Mouse (Mus musculus): Measurements from ENCODE around the gene R3hdm2. TPM values are rescaled to one million over a fixed set of nuclear protein-coding genes. Genes with fewer than 3 reads are reported as not detected.

R3hdm2 gene
- polyA plus RNA-seq, 1 experiment from 2014 or later = 29.0 TPM

DNA sequence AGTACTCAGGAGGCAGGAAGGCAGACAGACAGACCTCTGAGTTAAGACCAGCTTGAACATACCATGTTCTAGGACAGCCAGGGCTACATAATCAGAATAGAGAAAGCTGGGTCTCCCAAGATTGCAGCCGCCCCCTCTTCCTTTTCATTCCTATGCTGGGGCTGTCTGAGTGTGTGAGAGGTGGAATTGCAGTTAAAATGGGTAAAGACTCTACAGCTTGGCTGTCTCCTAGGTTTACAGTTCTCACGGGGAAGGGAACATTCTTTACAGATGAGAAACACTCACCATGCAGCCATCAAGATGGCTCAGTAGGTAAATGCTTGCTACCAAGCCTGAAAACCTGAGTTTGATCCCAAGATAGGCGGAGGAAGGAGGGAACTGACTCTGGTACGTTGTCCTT is 119.9 kb downstream of the R3hdm2 start:
- Histone ChIP-seq H3K4me1 (ENCODE audit: insufficient read depth, low read length) (no peaks in the 10 kb centered on the region), H3K4me2 (replicated peaks; ENCODE audit: low read depth, low read length) (no peak overlapping the region), H3K9me3 (ENCODE audit: low read length) (no peaks in the 10 kb centered on the region), H3K27me3 (ENCODE audit: insufficient read depth, low read length) (no peaks in the 10 kb centered on the region), H3K36me3 (ENCODE audit: insufficient read depth, low read length) (peaks cover 32% of the 10 kb centered on the region), H3K27ac (ENCODE audit: low read length) (no peak overlapping the region), H3K4me3 (ENCODE audit: low read length) (no peak overlapping the region), H3K9ac (replicated peaks; ENCODE audit: low read length) (no peak overlapping the region)
- WGBS = 82% methylated on average over 4 of the region's 4 CpGs
- ATAC-seq (ENCODE audit: low FRiP score, low TSS enrichment) = no peak

GRCm38 (mm10) chr10:127500894-127501893 is 121.1 kb downstream of the R3hdm2 start, which contains the start of gene Stac3:
Gene Stac3 (plus strand): TSS chr10:127501686.
- WGBS = 52% methylated on average over 13 of the region's 13 CpGs
- Histone ChIP-seq H3K4me1 (ENCODE audit: insufficient read depth, low read length) (no peaks in the 10 kb centered on the region), H3K27me3 (ENCODE audit: insufficient read depth, low read length) (no peaks in the 10 kb centered on the region), H3K36me3 (ENCODE audit: insufficient read depth, low read length) (peaks cover 23% of the 10 kb centered on the region), H3K4me2 (replicated peaks; ENCODE audit: low read depth, low read length) (no peak within 1 kb of the TSS), H3K9ac (replicated peaks; ENCODE audit: low read length) (no peak within 1 kb of the TSS), H3K27ac (ENCODE audit: low read length) (no peak within 1 kb of the TSS), H3K9me3 (ENCODE audit: low read length) (no peaks in the 10 kb centered on the region), H3K4me3 (ENCODE audit: low read length) (no peak within 1 kb of the TSS)
- ATAC-seq (ENCODE audit: low FRiP score, low TSS enrichment) = no peak

- ATAC-seq (ENCODE audit: low FRiP score, low TSS enrichment) = peak; percentile 3; the same call in 1 of the 2 replicates
- Histone ChIP-seq H3K36me3 (ENCODE audit: insufficient read depth, low read length) (no peaks in the 10 kb centered on the region; the same call in 1 of the 2 replicates), H3K4me2 (replicated peaks; ENCODE audit: low read depth, low read length) (peak overlapping the region; percentile 74), H3K9me3 (ENCODE audit: low read length) (no peaks in the 10 kb centered on the region), H3K9ac (replicated peaks; ENCODE audit: low read length) (no peak overlapping the region), H3K4me3 (ENCODE audit: low read length) (peak overlapping the region; percentile 45; the same call in 1 of the 2 replicates), H3K27ac (ENCODE audit: low read length) (no peak overlapping the region), H3K4me1 (ENCODE audit: insufficient read depth, low read length) (peaks cover 45% of the 10 kb centered on the region), H3K27me3 (ENCODE audit: insufficient read depth, low read length) (peaks cover 52% of the 10 kb centered on the region)
- WGBS = 2% methylated on average over 15 of the region's 15 CpGs
These were observed 128.1 kb downstream of the R3hdm2 start for GRCm38 (mm10) chr10:127508239-127508638.

GRCm38 (mm10) chr10:127509051-127509836 is 129.1 kb downstream of the R3hdm2 start:
- Histone ChIP-seq H3K9ac (replicated peaks; ENCODE audit: low read length) (peak overlapping the region; percentile 51; the same call in 1 of the 2 replicates), H3K4me3 (ENCODE audit: low read length) (peak overlapping the region; percentile 45), H3K27ac (ENCODE audit: low read length) (no peak overlapping the region), H3K4me2 (replicated peaks; ENCODE audit: low read depth, low read length) (peak overlapping the region; percentile 74), H3K4me1 (ENCODE audit: insufficient read depth, low read length) (peaks cover 54% of the 10 kb centered on the region), H3K27me3 (ENCODE audit: insufficient read depth, low read length) (peaks cover 62% of the 10 kb centered on the region), H3K36me3 (ENCODE audit: insufficient read depth, low read length) (no peaks in the 10 kb centered on the region; the same call in 1 of the 2 replicates), H3K9me3 (ENCODE audit: low read length) (no peaks in the 10 kb centered on the region)
- ATAC-seq (ENCODE audit: low FRiP score, low TSS enrichment) = peak; percentile 62
- under 1% methylated on average over 35 of the region's 35 CpGs for WGBS

DNA sequence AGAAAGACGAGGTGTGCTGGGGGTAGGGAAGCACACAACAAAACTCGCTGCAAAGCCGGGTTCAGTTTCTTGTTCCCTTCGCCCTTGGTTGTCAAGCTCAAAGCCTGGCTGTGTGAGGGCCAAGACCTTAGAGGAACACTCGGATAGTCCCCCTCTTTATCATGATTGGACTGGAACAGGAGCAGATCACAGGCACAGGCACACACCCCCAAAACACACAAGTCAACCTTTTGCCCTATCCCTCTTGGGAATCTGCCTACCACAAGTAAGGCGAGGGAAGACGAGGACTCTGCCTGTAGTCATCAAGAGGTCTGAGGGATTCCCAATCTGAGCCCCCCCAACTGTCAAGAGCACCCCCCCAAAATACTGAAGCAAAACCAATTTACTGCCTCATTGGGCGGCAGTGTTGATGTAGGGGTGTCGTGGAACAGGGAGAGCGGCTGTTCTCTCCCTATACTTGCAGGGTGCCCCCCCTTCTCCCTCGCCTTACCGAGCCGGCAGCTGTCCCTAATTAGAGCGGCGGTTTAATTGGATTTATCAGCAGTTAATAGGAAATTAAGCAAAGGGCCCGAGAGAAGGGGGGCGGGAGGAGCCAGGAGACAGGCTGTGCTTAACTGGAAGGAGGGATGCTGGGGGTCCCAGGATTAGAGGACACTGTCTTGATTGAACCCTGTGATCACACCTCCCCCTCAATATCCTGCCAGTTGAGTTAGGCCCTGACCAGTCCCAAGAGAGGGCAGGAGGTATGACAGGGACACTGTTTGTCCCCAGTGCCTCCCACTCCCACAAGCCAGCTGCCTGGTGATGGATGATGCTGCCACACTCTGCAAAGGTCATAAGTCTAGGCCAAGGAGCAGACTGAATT is 129.9 kb downstream of the R3hdm2 start:
- peaks cover 70% of the 10 kb centered on the region for H3K27me3 ChIP-seq (ENCODE audit: insufficient read depth, low read length)
- 10% methylated on average over 17 of the region's 17 CpGs for WGBS

DNA sequence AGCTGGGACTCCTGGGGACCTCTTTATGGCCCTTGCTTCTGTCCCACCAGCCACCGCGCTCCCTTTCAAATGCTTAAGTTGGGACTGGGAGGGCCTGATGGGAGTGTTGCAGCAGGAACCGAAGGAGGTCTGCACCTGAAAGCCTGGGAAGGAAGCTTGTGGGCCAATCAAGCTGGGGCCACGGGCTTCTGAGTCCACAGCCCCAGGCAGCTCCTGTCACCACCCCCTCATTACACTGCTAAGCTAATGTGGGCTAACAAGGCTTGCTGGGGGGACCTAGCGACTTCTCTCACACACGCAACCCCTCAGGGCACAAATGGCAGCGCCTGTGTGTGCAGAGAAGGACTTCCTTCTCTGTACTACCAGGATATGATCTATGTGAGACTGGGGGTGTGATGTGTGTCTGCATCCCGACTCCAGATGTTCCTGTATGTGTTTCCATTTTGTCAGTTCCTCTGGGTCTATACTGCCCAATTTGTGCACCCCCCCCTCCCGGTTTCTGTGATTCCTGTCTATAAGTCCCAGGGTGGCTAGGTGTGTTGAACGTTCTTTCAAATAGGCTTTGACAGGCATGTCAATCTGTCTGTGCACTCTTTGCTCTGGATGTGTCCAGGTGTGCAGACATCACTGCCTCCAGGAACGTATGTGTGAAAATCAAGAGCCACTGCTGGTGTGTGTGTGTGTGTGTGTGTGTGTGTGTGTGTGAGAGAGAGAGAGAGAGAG is 130.9 kb downstream of the R3hdm2 start:
- Histone ChIP-seq H3K27me3 (ENCODE audit: insufficient read depth, low read length) (peaks cover 80% of the 10 kb centered on the region), H3K9ac (replicated peaks; ENCODE audit: low read length) (no peak overlapping the region)
- WGBS = 4% methylated on average over 11 of the region's 11 CpGs

More for the DNA sequence above, 129.9 kb downstream of the R3hdm2 start:
- no peak overlapping the region for H3K27ac ChIP-seq (ENCODE audit: low read length)
- H3K9ac ChIP-seq (replicated peaks; ENCODE audit: low read length) = no peak overlapping the region
- H3K4me1 ChIP-seq (ENCODE audit: insufficient read depth, low read length) = peaks cover 62% of the 10 kb centered on the region
- ATAC-seq (ENCODE audit: low FRiP score, low TSS enrichment) = no peak
- H3K36me3 ChIP-seq (ENCODE audit: insufficient read depth, low read length) = no peaks in the 10 kb centered on the region; the same call in 1 of the 2 replicates
- H3K4me3 ChIP-seq (ENCODE audit: low read length) = peak overlapping the region; percentile 45
- no peaks in the 10 kb centered on the region for H3K9me3 ChIP-seq (ENCODE audit: low read length)
- peak overlapping the region; percentile 74 for H3K4me2 ChIP-seq (replicated peaks; ENCODE audit: low read depth, low read length)

GRCm38 (mm10) chr10:127511634-127512306 is 131.6 kb downstream of the R3hdm2 start:
- Histone ChIP-seq H3K9ac (replicated peaks; ENCODE audit: low read length) (peak overlapping the region; percentile 45; the same call in 1 of the 2 replicates), H3K27me3 (ENCODE audit: insufficient read depth, low read length) (peaks cover 80% of the 10 kb centered on the region), H3K4me2 (replicated peaks; ENCODE audit: low read depth, low read length) (peak overlapping the region; percentile 82), H3K4me3 (ENCODE audit: low read length) (peak overlapping the region; percentile 51), H3K4me1 (ENCODE audit: insufficient read depth, low read length) (peaks cover 79% of the 10 kb centered on the region), H3K9me3 (ENCODE audit: low read length) (no peaks in the 10 kb centered on the region), H3K36me3 (ENCODE audit: insufficient read depth, low read length) (no peaks in the 10 kb centered on the region), H3K27ac (ENCODE audit: low read length) (no peak overlapping the region)
- ATAC-seq (ENCODE audit: low FRiP score, low TSS enrichment) = no peak
- WGBS = under 1% methylated on average over 45 of the region's 46 CpGs

More for the DNA sequence above, 130.9 kb downstream of the R3hdm2 start:
- ATAC-seq (ENCODE audit: low FRiP score, low TSS enrichment) = no peak
- Histone ChIP-seq H3K36me3 (ENCODE audit: insufficient read depth, low read length) (no peaks in the 10 kb centered on the region), H3K9me3 (ENCODE audit: low read length) (no peaks in the 10 kb centered on the region), H3K4me3 (ENCODE audit: low read length) (peak overlapping the region; percentile 51), H3K4me1 (ENCODE audit: insufficient read depth, low read length) (peaks cover 72% of the 10 kb centered on the region), H3K4me2 (replicated peaks; ENCODE audit: low read depth, low read length) (peak overlapping the region; percentile 82), H3K27ac (ENCODE audit: low read length) (no peak overlapping the region)

GRCm38 (mm10) chr10:127512307-127512666 is 132.2 kb downstream of the R3hdm2 start:
- Histone ChIP-seq H3K4me1 (ENCODE audit: insufficient read depth, low read length) (peaks cover 85% of the 10 kb centered on the region), H3K27me3 (ENCODE audit: insufficient read depth, low read length) (peaks cover 78% of the 10 kb centered on the region)
- 4% methylated on average over 7 of the region's 7 CpGs for WGBS

More at GRCm38 (mm10) chr10:127512307-127512666, 132.2 kb downstream of the R3hdm2 start:
- Histone ChIP-seq H3K4me3 (ENCODE audit: low read length) (peak overlapping the region; percentile 51), H3K27ac (ENCODE audit: low read length) (no peak overlapping the region), H3K9me3 (ENCODE audit: low read length) (no peaks in the 10 kb centered on the region), H3K36me3 (ENCODE audit: insufficient read depth, low read length) (no peaks in the 10 kb centered on the region; the same call in 1 of the 2 replicates), H3K4me2 (replicated peaks; ENCODE audit: low read depth, low read length) (peak overlapping the region; percentile 82), H3K9ac (replicated peaks; ENCODE audit: low read length) (no peak overlapping the region)
- ATAC-seq (ENCODE audit: low FRiP score, low TSS enrichment) = no peak
